42 mouse cellular contexts compared by ENCODE assay signal in the genomic region with DNA sequence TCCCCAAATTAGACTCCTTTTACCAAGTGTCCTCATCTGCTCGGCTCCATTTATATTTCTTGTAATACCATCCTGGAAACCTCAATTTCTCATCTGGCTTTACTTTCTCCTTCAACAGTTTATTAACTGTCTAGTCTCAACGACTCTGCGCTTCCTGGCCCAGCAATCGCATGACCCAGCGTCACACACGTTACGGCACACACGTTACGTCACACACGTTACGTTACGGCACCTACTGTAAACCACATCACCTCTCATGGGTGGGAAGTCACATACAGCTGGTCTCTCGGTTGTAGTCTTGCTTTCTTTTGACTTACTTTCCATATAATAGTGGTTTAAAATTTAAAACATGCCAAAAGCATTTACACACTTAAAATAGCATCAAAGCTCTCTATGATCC. TPM values are rescaled to one million over a fixed set of nuclear protein-coding genes. Genes with fewer than 3 reads are reported as not detected.
"Had no signal": no experiment of that assay in that cellular context is flagged by ENCODE, and none has a peak within 500 bp of the region (broad histone marks: within the 10 kb centered on the region; RNA-seq: fewer than 3 reads in every experiment).

No protein-coding gene starts in this region.

- DNase-seq: gastrocnemius, postnatal 14 days; gastrocnemius, postnatal 36 days; heart, postnatal 10 days; heart, postnatal 4 days; kidney, adult 18-20 months; kidney, adult 9 months; kidney, postnatal 14 days; kidney, postnatal 36 days; layer of hippocampus, adult 9-11 months; layer of hippocampus, postnatal 36 days; left cerebral cortex, postnatal 4 days had no signal

- H3K27me3 ChIP-seq: heart, embryonic 12.5 days; hindbrain, embryonic 12.5 days; intestine, embryonic 15.5 days; kidney, embryonic 15.5 days; limb, embryonic 13.5 days; limb, embryonic 15.5 days; liver, embryonic 12.5 days had no signal

- H3K4me1 ChIP-seq: intestine, embryonic 15.5 days had no signal

- H3K4me3 ChIP-seq: heart, embryonic 10.5 days; heart, embryonic 12.5 days; hindbrain, embryonic 10.5 days; hindbrain, embryonic 12.5 days; intestine, embryonic 15.5 days; kidney, embryonic 15.5 days; limb, embryonic 13.5 days; limb, embryonic 15.5 days; liver, embryonic 12.5 days had no signal

- ATAC-seq: hindbrain, embryonic 16.5 days; inflammation-experienced regulatory T-cells, adult 6 months; intestine, embryonic 15.5 days; intestine, postnatal 0 days; liver, embryonic 12.5 days had no signal

- H3K27ac ChIP-seq: heart, embryonic 10.5 days; hindbrain, embryonic 10.5 days; hindbrain, embryonic 12.5 days; hindbrain, embryonic 14.5 days; intestine, embryonic 15.5 days; kidney, embryonic 15.5 days; kidney, postnatal 0 days; limb, embryonic 13.5 days; limb, embryonic 15.5 days; liver, embryonic 12.5 days; liver, embryonic 14.5 days had no signal

RNA-seq across cellular contexts. Expression of gene Fam24a, which starts 22.4 kb away (rescaled TPM):
- total RNA-seq: gastrocnemius, adult 18-20 months; gastrocnemius, adult 8-10 months; gastrocnemius, postnatal 14 days; gastrocnemius, postnatal 36 days; heart, adult 8-10 months; heart, postnatal 10 days; heart, postnatal 25 days; heart, postnatal 4 days; layer of hippocampus, adult 18-20 months; layer of hippocampus, adult 8-10 months; layer of hippocampus, postnatal 14 days; layer of hippocampus, postnatal 36 days; left cerebral cortex, adult 18-20 months; left cerebral cortex, adult 8-10 months; left cerebral cortex, postnatal 10 days; left cerebral cortex, postnatal 25 days; left cerebral cortex, postnatal 4 days; liver, adult 2 months had no signal
- polyA plus RNA-seq: heart, embryonic 10.5 days; heart, embryonic 12.5 days; heart, embryonic 14.5 days; heart, embryonic 16.5 days; hindbrain, embryonic 10.5 days; hindbrain, embryonic 12.5 days; hindbrain, embryonic 14.5 days; hindbrain, embryonic 16.5 days; inflammation-experienced regulatory T-cells, adult 6 months; intestine, embryonic 15.5 days; intestine, postnatal 0 days; kidney, embryonic 15.5 days; kidney, postnatal 0 days; large intestine, adult 2 months; limb, embryonic 11.5 days; limb, embryonic 13.5 days; limb, embryonic 15.5 days; liver, adult 2 months; liver, embryonic 12.5 days; liver, embryonic 14.5 days had no signal

RNA-seq across cellular contexts. Expression of gene Fam24b, which starts 26.8 kb away (rescaled TPM):
- total RNA-seq: gastrocnemius, adult 18-20 months; gastrocnemius, adult 8-10 months; gastrocnemius, postnatal 14 days; gastrocnemius, postnatal 36 days; heart, adult 8-10 months; heart, postnatal 10 days; heart, postnatal 25 days; heart, postnatal 4 days; layer of hippocampus, postnatal 14 days; layer of hippocampus, postnatal 36 days; left cerebral cortex, adult 18-20 months; left cerebral cortex, adult 8-10 months; left cerebral cortex, postnatal 25 days; left cerebral cortex, postnatal 4 days; liver, adult 2 months had no signal
- polyA plus RNA-seq: heart, embryonic 10.5 days; heart, embryonic 12.5 days; heart, embryonic 14.5 days; heart, embryonic 16.5 days; hindbrain, embryonic 10.5 days; hindbrain, embryonic 12.5 days; hindbrain, embryonic 14.5 days; hindbrain, embryonic 16.5 days; inflammation-experienced regulatory T-cells, adult 6 months; intestine, embryonic 15.5 days; intestine, postnatal 0 days; kidney, embryonic 15.5 days; kidney, postnatal 0 days; large intestine, adult 2 months; limb, embryonic 11.5 days; limb, embryonic 13.5 days; limb, embryonic 15.5 days; liver, embryonic 12.5 days had no signal

RNA-seq across cellular contexts. Expression of gene Cuzd1, which starts 34.0 kb away (rescaled TPM):
- total RNA-seq: gastrocnemius, postnatal 14 days; heart, postnatal 10 days; layer of hippocampus, adult 18-20 months; layer of hippocampus, postnatal 36 days; left cerebral cortex, adult 18-20 months; left cerebral cortex, adult 8-10 months had no signal
- polyA plus RNA-seq: hindbrain, embryonic 10.5 days; hindbrain, embryonic 12.5 days; hindbrain, embryonic 14.5 days; hindbrain, embryonic 16.5 days; inflammation-experienced regulatory T-cells, adult 6 months; kidney, embryonic 15.5 days; kidney, postnatal 0 days; limb, embryonic 11.5 days; limb, embryonic 13.5 days; liver, adult 2 months; liver, embryonic 12.5 days; liver, embryonic 14.5 days had no signal
